Mouse (Mus musculus) ES-E14 (cell line): ENCODE data around the gene Ncs1.

Source experiments
- CHD2 ChIP-seq: IDR thresholded peaks from 2 replicates; pipeline ENCODE4 v1.6.1; 2014; ENCODE audit warnings: mild to moderate bottlenecking, low read depth, low read length, inconsistent platforms
- HCFC1 ChIP-seq: IDR thresholded peaks from 2 replicates; pipeline ENCODE4 v1.6.1; 2012; ENCODE audit warnings: low read length, inconsistent platforms, borderline replicate concordance; ENCODE audit not compliant: insufficient read depth
- MAFK ChIP-seq: IDR thresholded peaks from 2 replicates; pipeline ENCODE4 v1.6.1; 2014; ENCODE audit warnings: mild to moderate bottlenecking, low read depth, low read length, inconsistent platforms; ENCODE audit not compliant: insufficient read depth
- ZC3H11A ChIP-seq: IDR thresholded peaks from 2 replicates; pipeline ENCODE4 v1.6.1; 2012; ENCODE audit warnings: low read depth, mild to moderate bottlenecking, inconsistent platforms, low read length, borderline replicate concordance
- ZNF384 ChIP-seq: IDR thresholded peaks from 2 replicates; pipeline ENCODE4 v1.6.1; 2012; ENCODE audit warnings: low read depth, low read length, inconsistent platforms

DNA sequence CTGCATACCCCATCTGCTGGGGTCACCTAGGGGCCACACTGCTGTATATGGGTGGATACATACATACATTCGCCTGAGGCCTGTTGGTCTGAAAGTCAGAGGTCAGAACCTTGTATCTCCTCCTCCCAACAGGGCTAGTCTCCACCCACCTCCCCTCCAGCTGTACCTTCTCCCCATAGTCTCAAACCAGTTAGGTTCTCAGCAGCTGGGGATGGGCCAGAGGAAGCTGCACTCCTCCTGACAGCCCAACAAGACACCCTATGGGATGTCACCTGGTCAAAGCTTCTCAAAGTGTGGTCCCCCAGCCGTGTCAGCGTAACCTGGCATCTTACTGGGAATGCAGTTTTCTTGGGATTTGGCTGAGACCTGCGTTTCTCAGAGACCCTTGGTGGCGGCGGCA is 50.8 kb downstream of the Ncs1 start:
- no peak for TF ChIP-seq ZNF384
- no peak for TF ChIP-seq HCFC1
- TF ChIP-seq MAFK: no peak
- TF ChIP-seq CHD2: no peak
- TF ChIP-seq ZC3H11A: no peak
